Comparison of ENCODE assay signal across 29 mouse cellular contexts in the genomic region with DNA sequence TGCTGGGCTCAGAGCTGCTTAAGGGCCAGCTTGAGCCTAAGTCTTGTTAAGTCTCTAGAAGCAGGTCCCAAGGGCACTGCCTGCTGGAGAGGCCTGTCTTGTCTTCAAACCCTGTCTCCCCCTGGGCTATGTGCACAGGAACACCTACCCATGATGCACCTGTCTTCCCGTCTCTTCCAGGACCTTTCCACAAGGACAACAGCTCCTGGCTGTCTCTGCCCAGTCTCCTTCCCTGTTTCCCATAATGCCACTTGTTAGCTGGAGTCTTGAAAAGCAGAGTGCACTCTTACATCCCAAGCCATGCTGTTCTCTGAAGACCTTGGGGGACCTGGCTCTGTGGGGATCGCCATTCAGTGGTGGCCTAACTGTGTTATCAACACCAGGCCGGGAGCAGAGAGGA. TPM values are rescaled to one million over a fixed set of nuclear protein-coding genes. Genes with fewer than 3 reads are reported as not detected.
DNase-seq lines count a peak whose midpoint lies in the region; ATAC-seq lines count a peak whose summit lies in the region.
"Had no signal": no experiment of that assay in that cellular context is flagged by ENCODE, and none has a peak within 500 bp of the region (broad histone marks: within the 10 kb centered on the region; RNA-seq: fewer than 3 reads in every experiment).

No protein-coding gene starts in this region.

- no peak for ATAC-seq in hindbrain, embryonic 16.5 days
- no peak for ATAC-seq in forebrain, embryonic 11.5 days (replicated peaks; ENCODE audit: low FRiP score)
- no peak for ATAC-seq in forebrain, embryonic 16.5 days
- ATAC-seq in kidney, embryonic 16.5 days (ENCODE audit: low FRiP score, low TSS enrichment) = no peak
- ATAC-seq: activated CD4-positive, CD25-positive, alpha-beta regulatory T cell, adult 4 months; intestine, embryonic 16.5 days had no signal

- H3K9me3 ChIP-seq in hindbrain, embryonic 10.5 days = no peaks in the 10 kb centered on the region
- no peaks in the 10 kb centered on the region for H3K9me3 ChIP-seq in hindbrain, embryonic 16.5 days (ENCODE audit: control insufficient read depth, low read length)
- H3K9me3 ChIP-seq in forebrain, embryonic 11.5 days (ENCODE audit: control insufficient read depth, low read length) = no peaks in the 10 kb centered on the region
- H3K9me3 ChIP-seq in forebrain, embryonic 16.5 days (ENCODE audit: control insufficient read depth, low read length) = no peaks in the 10 kb centered on the region
- no peaks in the 10 kb centered on the region for H3K9me3 ChIP-seq in kidney, embryonic 16.5 days (ENCODE audit: low read length)
- H3K9me3 ChIP-seq: embryonic facial prominence, embryonic 15.5 days; limb, embryonic 13.5 days; lung, embryonic 15.5 days; midbrain, embryonic 12.5 days; neural tube, embryonic 13.5 days had no signal

- H3K9ac ChIP-seq in hindbrain, embryonic 16.5 days (ENCODE audit: low read depth, low read length) = no peak overlapping the region
- H3K9ac ChIP-seq in forebrain, embryonic 11.5 days (ENCODE audit: low read length) = no peak overlapping the region
- H3K9ac ChIP-seq in forebrain, embryonic 16.5 days (replicated peaks; ENCODE audit: low read depth, low read length) = no peak overlapping the region
- H3K9ac ChIP-seq in kidney, embryonic 16.5 days (replicated peaks; ENCODE audit: low read length) = no peak overlapping the region
- H3K9ac ChIP-seq: embryonic facial prominence, embryonic 15.5 days; limb, embryonic 13.5 days; lung, embryonic 15.5 days; midbrain, embryonic 12.5 days; neural tube, embryonic 13.5 days had no signal

- no peak for DNase-seq in hindbrain, embryonic 10.5 days (ENCODE audit: low spot score)
- peak; percentile 77 for DNase-seq in ES-CJ7 (ENCODE audit: low read depth, low spot score)
- DNase-seq in forebrain, embryonic 11.5 days (ENCODE audit: low spot score) = no peak
- no peak for DNase-seq in testis, postnatal 10 days (ENCODE audit: low spot score)
- DNase-seq in urinary bladder, postnatal 25 days (ENCODE audit: low spot score) = no peak
- DNase-seq: adrenal gland, adult 2 months; adrenal gland, postnatal 36 days; cerebellum, adult 18-20 months; cerebellum, postnatal 14 days; gastrocnemius, postnatal 25 days; heart, adult 18-20 months; kidney, adult 8-10 months; kidney, postnatal 10 days; thymus, adult 18-20 months; thymus, postnatal 25 days had no signal

- peaks cover 86% of the 10 kb centered on the region for H3K27me3 ChIP-seq in hindbrain, embryonic 10.5 days (ENCODE audit: insufficient read depth, poor library complexity, severe bottlenecking)
- peaks cover 6% of the 10 kb centered on the region for H3K27me3 ChIP-seq in hindbrain, embryonic 16.5 days (replicated peaks; ENCODE audit: control insufficient read depth, insufficient read depth, low read length)
- H3K27me3 ChIP-seq in forebrain, embryonic 11.5 days (ENCODE audit: control insufficient read depth, insufficient read depth, low read length) = no peaks in the 10 kb centered on the region; the same call in 1 of the 2 replicates
- no peaks in the 10 kb centered on the region for H3K27me3 ChIP-seq in forebrain, embryonic 16.5 days (replicated peaks; ENCODE audit: control insufficient read depth, insufficient read depth, low read length)
- peaks cover 30% of the 10 kb centered on the region for H3K27me3 ChIP-seq in kidney, embryonic 16.5 days (ENCODE audit: insufficient read depth, low read length)
- H3K27me3 ChIP-seq: CH12.LX; lung, embryonic 15.5 days had no signal

- no peak overlapping the region for H3K4me3 ChIP-seq in hindbrain, embryonic 10.5 days
- H3K4me3 ChIP-seq in hindbrain, embryonic 16.5 days (ENCODE audit: low read length) = no peak overlapping the region
- no peak overlapping the region for H3K4me3 ChIP-seq in forebrain, embryonic 11.5 days (ENCODE audit: low read depth, low read length)
- H3K4me3 ChIP-seq in forebrain, embryonic 16.5 days (replicated peaks; ENCODE audit: low read length) = no peak overlapping the region
- H3K4me3 ChIP-seq in kidney, embryonic 16.5 days (ENCODE audit: low read length) = no peak overlapping the region
- H3K4me3 ChIP-seq: embryonic facial prominence, embryonic 15.5 days; limb, embryonic 13.5 days; lung, embryonic 15.5 days; midbrain, embryonic 12.5 days; neural tube, embryonic 13.5 days had no signal

- H3K36me3 ChIP-seq in hindbrain, embryonic 10.5 days = no peaks in the 10 kb centered on the region
- no peaks in the 10 kb centered on the region for H3K36me3 ChIP-seq in hindbrain, embryonic 16.5 days (ENCODE audit: control insufficient read depth, insufficient read depth, low read length)
- H3K36me3 ChIP-seq in forebrain, embryonic 11.5 days (ENCODE audit: control insufficient read depth, insufficient read depth, low read length) = no peaks in the 10 kb centered on the region
- H3K36me3 ChIP-seq in forebrain, embryonic 16.5 days (ENCODE audit: control insufficient read depth, insufficient read depth) = no peaks in the 10 kb centered on the region
- H3K36me3 ChIP-seq in kidney, embryonic 16.5 days (ENCODE audit: insufficient read depth, low read length) = no peaks in the 10 kb centered on the region
- H3K36me3 ChIP-seq: embryonic facial prominence, embryonic 15.5 days; lung, embryonic 15.5 days; midbrain, embryonic 12.5 days; neural tube, embryonic 13.5 days had no signal

- no peak overlapping the region for H3K4me2 ChIP-seq in hindbrain, embryonic 16.5 days (ENCODE audit: low read length)
- no peak overlapping the region for H3K4me2 ChIP-seq in forebrain, embryonic 11.5 days (ENCODE audit: low read depth, low read length, severe bottlenecking)
- H3K4me2 ChIP-seq in forebrain, embryonic 16.5 days (ENCODE audit: low read length) = no peak overlapping the region
- no peak overlapping the region for H3K4me2 ChIP-seq in kidney, embryonic 16.5 days (replicated peaks; ENCODE audit: low read depth, low read length)
- H3K4me2 ChIP-seq: embryonic facial prominence, embryonic 15.5 days; heart, embryonic 11.5 days; limb, embryonic 13.5 days; liver, embryonic 11.5 days; lung, embryonic 15.5 days; neural tube, embryonic 13.5 days had no signal

- H3K4me1 ChIP-seq in hindbrain, embryonic 10.5 days (replicated peaks) = peaks cover 87% of the 10 kb centered on the region
- peaks cover 25% of the 10 kb centered on the region for H3K4me1 ChIP-seq in hindbrain, embryonic 16.5 days (ENCODE audit: control insufficient read depth, insufficient read depth, low read depth, low read length)
- H3K4me1 ChIP-seq in forebrain, embryonic 11.5 days (replicated peaks; ENCODE audit: control insufficient read depth, insufficient read depth, low read length) = peaks cover 77% of the 10 kb centered on the region
- H3K4me1 ChIP-seq in forebrain, embryonic 16.5 days (replicated peaks; ENCODE audit: control insufficient read depth, insufficient read depth, low read length) = peaks cover 69% of the 10 kb centered on the region
- peaks cover 17% of the 10 kb centered on the region for H3K4me1 ChIP-seq in kidney, embryonic 16.5 days (ENCODE audit: insufficient read depth, low read length)

- peak overlapping the region; percentile 83 for H3K27ac ChIP-seq in hindbrain, embryonic 10.5 days
- no peak overlapping the region for H3K27ac ChIP-seq in hindbrain, embryonic 16.5 days (ENCODE audit: low read depth, low read length)
- peak overlapping the region; percentile 60; the same call in 1 of the 2 replicates for H3K27ac ChIP-seq in forebrain, embryonic 11.5 days (ENCODE audit: low read depth, low read length)
- H3K27ac ChIP-seq in forebrain, embryonic 16.5 days (ENCODE audit: low read length) = peak overlapping the region; percentile 12
- no peak overlapping the region for H3K27ac ChIP-seq in kidney, embryonic 16.5 days (ENCODE audit: low read length)
- H3K27ac ChIP-seq: embryonic facial prominence, embryonic 15.5 days; limb, embryonic 13.5 days; lung, embryonic 15.5 days; neural tube, embryonic 13.5 days had no signal

- WGBS in hindbrain, embryonic 10.5 days = 41% methylated on average over 3 of the region's 3 CpGs
- 38% methylated on average over 3 of the region's 3 CpGs for WGBS in hindbrain, embryonic 16.5 days
- 26% methylated on average over 3 of the region's 3 CpGs for WGBS in forebrain, embryonic 11.5 days
- 31% methylated on average over 3 of the region's 3 CpGs for WGBS in forebrain, embryonic 16.5 days
- 59% methylated on average over 3 of the region's 3 CpGs for WGBS in kidney, embryonic 16.5 days

RNA-seq across cellular contexts. Expression of a gene that starts 35.7 kb away (rescaled TPM):
- polyA plus RNA-seq in hindbrain, embryonic 10.5 days (2016; fragmentation: Nextera tagmentation; extraction: Ambion mirVana) = 15.3 and 23.5 TPM in 2 replicates
- 12.6 and 14.3 TPM in 2 replicates for polyA plus RNA-seq in hindbrain, embryonic 16.5 days (2015; fragmentation: Nextera tagmentation; extraction: Ambion mirVana)
- polyA plus RNA-seq in forebrain, embryonic 11.5 days (2014; fragmentation: Nextera tagmentation; extraction: Ambion mirVana) = 44.7 and 49.3 TPM in 2 replicates
- 29.8 and 35.0 TPM in 2 replicates for polyA plus RNA-seq in forebrain, embryonic 16.5 days (2015; fragmentation: Nextera tagmentation; extraction: Ambion mirVana)
- polyA plus RNA-seq in kidney, embryonic 16.5 days (2015; fragmentation: Nextera tagmentation; extraction: Ambion mirVana) = 22.3 and 24.7 TPM in 2 replicates
- polyA plus RNA-seq: C2C12 had no signal

Comparison
In these comparisons a context has a peak if more than half of its experiments do, and no peak if none do; other contexts are left out.
1. H3K27ac ChIP-seq: peak in hindbrain, embryonic 10.5 days (single experiment), forebrain, embryonic 11.5 days (single experiment) and forebrain, embryonic 16.5 days (single experiment); none in hindbrain, embryonic 16.5 days (single experiment) and kidney, embryonic 16.5 days (single experiment).